Mouse (Mus musculus): ENCODE results near the gene Vipas39.

Vipas39 gene

DNA sequence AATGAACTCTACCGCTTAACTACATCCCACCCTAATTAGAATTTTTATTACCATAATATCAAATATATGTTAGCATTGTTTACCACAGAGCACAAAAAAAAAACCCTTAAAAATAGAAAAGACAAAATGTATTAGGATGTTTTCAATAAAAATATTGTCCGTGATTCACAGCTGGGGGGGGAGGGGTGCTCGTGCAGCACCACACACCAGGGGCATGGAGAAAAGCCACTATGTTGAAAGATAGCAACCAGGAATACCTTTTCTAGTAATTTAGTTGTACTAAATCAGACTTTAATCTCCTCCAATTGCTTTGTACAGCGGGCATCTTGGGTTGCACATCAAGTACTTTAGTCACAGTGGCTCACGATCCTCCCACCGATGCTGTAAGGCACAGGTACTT is 67.3 kb downstream of the Vipas39 start:
- Histone ChIP-seq H3K4me1 (replicated peaks; ENCODE audit: low read depth, low read length) (peaks cover 25% of the 10 kb centered on the region), H3K4me3 (replicated peaks; ENCODE audit: low read length) (peak overlapping the region; percentile 93), H3K9me3 (ENCODE audit: low read length) (no peaks in the 10 kb centered on the region), H3K36me3 (ENCODE audit: insufficient read depth, low read length) (no peaks in the 10 kb centered on the region), H3K27me3 (ENCODE audit: insufficient read depth, low read length) (peaks cover 4% of the 10 kb centered on the region; the same call in 1 of the 2 replicates)
- no peak for TF ChIP-seq CTCF (conservative IDR thresholded peaks at IDR 0.05; ENCODE audit: low read length)
- no peak for TF ChIP-seq POU5F1 (IDR thresholded peaks at IDR 0.05; ENCODE audit: borderline replicate concordance, low read length)
- TF ChIP-seq NANOG (IDR thresholded peaks at IDR 0.05; ENCODE audit: borderline replicate concordance, low read length): no peak

DNA sequence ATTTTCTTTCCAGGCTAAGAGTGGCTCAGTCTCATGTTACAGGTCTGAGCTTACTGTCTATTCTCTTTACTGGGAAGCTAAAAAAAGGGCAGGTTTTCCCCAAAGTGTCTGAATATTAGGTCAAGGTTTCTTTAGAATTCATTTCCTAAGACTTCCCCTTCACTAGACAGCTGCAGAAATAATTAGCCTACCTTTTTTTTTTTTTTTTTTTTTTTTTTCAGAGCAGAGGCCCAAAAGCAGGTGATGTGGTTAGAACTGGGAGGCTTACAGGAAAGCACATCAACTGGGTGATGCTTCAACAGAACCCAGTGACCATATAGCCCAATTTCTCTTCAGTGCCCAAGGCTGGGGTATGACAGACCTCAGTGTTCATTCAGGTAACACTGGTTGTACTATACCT is 69.7 kb downstream of the Vipas39 start:
- TF ChIP-seq POU5F1 (IDR thresholded peaks at IDR 0.05; ENCODE audit: borderline replicate concordance, low read length) (no peak), NANOG (IDR thresholded peaks at IDR 0.05; ENCODE audit: borderline replicate concordance, low read length) (no peak)
- Histone ChIP-seq H3K4me1 (replicated peaks; ENCODE audit: low read depth, low read length) (peaks cover 38% of the 10 kb centered on the region), H3K36me3 (ENCODE audit: insufficient read depth, low read length) (no peaks in the 10 kb centered on the region), H3K27me3 (ENCODE audit: insufficient read depth, low read length) (peaks cover 4% of the 10 kb centered on the region; the same call in 1 of the 2 replicates), H3K9me3 (ENCODE audit: low read length) (no peaks in the 10 kb centered on the region), H3K4me3 (replicated peaks; ENCODE audit: low read length) (no peak overlapping the region)

DNA sequence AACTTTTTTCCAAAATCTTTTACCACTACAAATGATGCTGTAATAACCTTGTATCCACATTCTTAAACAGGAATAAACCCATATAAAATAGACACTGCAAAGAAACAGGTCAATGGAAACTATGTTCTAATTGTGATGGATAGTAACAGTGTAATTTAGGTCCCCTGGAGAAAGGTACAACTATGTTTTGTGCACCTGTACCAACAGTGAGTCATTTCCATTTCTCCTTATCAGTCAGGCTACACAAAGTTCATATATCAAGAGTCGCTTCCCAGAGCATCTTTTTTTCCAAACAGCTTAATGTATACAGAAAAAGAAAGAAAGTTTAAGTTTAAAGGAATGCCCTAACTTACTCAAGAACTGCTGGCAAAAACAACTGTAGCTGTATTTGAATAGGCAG is 71.0 kb downstream of the Vipas39 start:
- Histone ChIP-seq H3K4me3 (replicated peaks; ENCODE audit: low read length) (no peak overlapping the region), H3K27me3 (ENCODE audit: insufficient read depth, low read length) (peaks cover 4% of the 10 kb centered on the region; the same call in 1 of the 2 replicates), H3K9me3 (ENCODE audit: low read length) (no peaks in the 10 kb centered on the region), H3K4me1 (replicated peaks; ENCODE audit: low read depth, low read length) (peaks cover 34% of the 10 kb centered on the region), H3K36me3 (ENCODE audit: insufficient read depth, low read length) (no peaks in the 10 kb centered on the region)
- no peak for TF ChIP-seq POU5F1 (IDR thresholded peaks at IDR 0.05; ENCODE audit: borderline replicate concordance, low read length)
- no peak for TF ChIP-seq NANOG (IDR thresholded peaks at IDR 0.05; ENCODE audit: borderline replicate concordance, low read length)
- TF ChIP-seq CTCF (conservative IDR thresholded peaks at IDR 0.05; ENCODE audit: low read length): no peak

DNA sequence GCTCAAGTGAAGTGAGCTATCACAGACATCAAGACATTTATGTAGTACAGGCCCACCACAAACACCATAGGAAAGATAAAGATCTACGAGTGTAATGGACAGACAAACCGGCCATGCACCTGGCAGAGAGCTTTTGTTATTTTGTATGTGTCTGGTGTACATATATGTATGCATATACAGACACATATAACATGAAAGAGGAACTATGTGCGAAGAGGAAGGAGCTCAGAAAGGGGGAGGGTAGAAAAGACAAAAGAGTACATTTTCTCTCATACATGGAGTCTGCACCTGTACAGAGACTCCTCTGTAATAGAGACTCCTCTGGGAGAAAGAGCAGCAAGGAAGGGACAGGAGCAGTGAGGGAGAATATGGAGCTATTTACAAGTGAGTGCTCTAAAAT is 73.0 kb downstream of the Vipas39 start:
- Histone ChIP-seq H3K4me1 (replicated peaks; ENCODE audit: low read depth, low read length) (peaks cover 31% of the 10 kb centered on the region), H3K27me3 (ENCODE audit: insufficient read depth, low read length) (0 out of 2 replicates have a peak, but pooled peaks cover 1% of the 10 kb centered on the region), H3K36me3 (ENCODE audit: insufficient read depth, low read length) (no peaks in the 10 kb centered on the region), H3K4me3 (replicated peaks; ENCODE audit: low read length) (no peak overlapping the region), H3K9me3 (ENCODE audit: low read length) (no peaks in the 10 kb centered on the region)
- no peak for TF ChIP-seq POU5F1 (IDR thresholded peaks at IDR 0.05; ENCODE audit: borderline replicate concordance, low read length)
- TF ChIP-seq NANOG (IDR thresholded peaks at IDR 0.05; ENCODE audit: borderline replicate concordance, low read length): no peak
- no peak for TF ChIP-seq CTCF (conservative IDR thresholded peaks at IDR 0.05; ENCODE audit: low read length)
